Mouse (Mus musculus) CD4-positive, CD25-positive, alpha-beta regulatory T cell (primary cell): ENCODE measurements around the gene Drc3. TPM values are rescaled to one million over a fixed set of nuclear protein-coding genes. Genes with fewer than 3 reads are reported as not detected.

ENCODE experiments used
- polyA plus RNA-seq: library from polyadenylated mRNA; unstranded; fragments of 100-300 nt; shearing (Covaris generic); gene quantifications from one replicate; pipeline ENCODE4 v1.2.1, GENCODE M21; 2017

The Drc3 gene
- 0.74 TPM for polyA plus RNA-seq

GRCm38 (mm10) chr11:60352559-60353411, at the start of gene Drc3, which contains the start of gene Tom1l2:
Gene Drc3, plus strand, starts transcription at chr11:60353329.
Gene Tom1l2, minus strand, starts transcription at chr11:60352905.

GRCm38 (mm10) chr11:60416963-60417716, 64.0 kb downstream of the Drc3 start, which contains the start of gene Gid4:
Gene Gid4, plus strand, starts transcription at chr11:60417145.

GRCm38 (mm10) chr11:60417717-60418472, 64.8 kb downstream of the Drc3 start, which contains the start of gene Atpaf2:
Gene Atpaf2, minus strand, starts transcription at chr11:60418457.

Other genes with a start within 250 kb of the Drc3 start
- gene Rai1, start 248.3 kb upstream of the Drc3 start, polyA plus RNA-seq = 30.4 TPM
- gene Srebf1, start 130.7 kb upstream of the Drc3 start, polyA plus RNA-seq = 80.2 TPM
- 56.3 TPM for gene Tom1l2, start 424 bp upstream of the Drc3 start, polyA plus RNA-seq
- 32.6 TPM for gene Gid4, start 63.8 kb downstream of the Drc3 start, polyA plus RNA-seq
- 48.4 TPM for gene Atpaf2, start 65.1 kb downstream of the Drc3 start, polyA plus RNA-seq
- 62.8 TPM for gene Drg2, start 101.3 kb downstream of the Drc3 start, polyA plus RNA-seq
- 0.07 TPM for gene Myo15, start 116.0 kb downstream of the Drc3 start, polyA plus RNA-seq
- gene Alkbh5, start 183.1 kb downstream of the Drc3 start, polyA plus RNA-seq = 29.9 TPM